Mouse (Mus musculus): Measurements from ENCODE around the gene Ddx31.

DNA sequence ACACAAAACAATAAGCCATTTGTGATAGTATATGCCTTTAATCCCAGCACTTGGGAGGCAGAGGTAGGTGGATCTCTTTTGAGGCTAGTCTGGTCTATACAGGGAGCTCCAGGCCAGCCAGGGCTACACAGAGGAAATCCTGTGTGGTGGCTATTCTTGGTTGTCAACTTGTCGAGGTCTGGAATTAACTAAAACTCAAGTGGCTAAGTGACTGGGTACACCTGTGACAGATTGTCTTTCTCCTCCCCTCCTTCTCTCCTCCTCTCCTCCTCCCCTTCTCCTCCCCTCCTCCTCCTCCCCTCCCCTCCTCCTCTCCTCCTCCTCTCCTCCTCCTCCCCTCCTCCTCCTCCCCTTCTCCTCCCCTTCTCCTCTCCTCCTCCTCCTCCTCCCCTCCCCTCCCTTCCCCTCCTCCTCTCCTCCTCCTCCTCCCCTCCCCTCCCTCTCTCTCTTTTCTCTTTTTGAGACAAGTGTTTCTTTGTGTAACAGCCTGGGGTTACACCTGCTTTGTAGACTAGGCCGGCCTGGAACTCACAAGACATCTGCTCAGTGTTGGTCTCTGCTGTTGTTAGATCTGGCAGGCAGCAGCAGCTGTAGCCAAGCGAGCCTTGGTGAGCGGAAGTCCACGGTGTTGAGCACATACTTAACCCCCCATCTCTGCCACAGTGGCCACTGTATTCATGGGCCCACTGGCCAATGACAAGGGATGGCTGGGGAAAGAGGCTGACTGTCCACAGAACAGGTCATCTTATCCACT lies 29.8 kb upstream of the Ddx31 start:
- TF ChIP-seq USF2 (IDR thresholded peaks at IDR 0.05; ENCODE audit: borderline replicate concordance in 1 of 2, insufficient read depth in 1 of 2, low read depth in 1 of 2, low read length in 2 of 2) = no peak
- no peak for TF ChIP-seq GATA1 (IDR thresholded peaks at IDR 0.05; ENCODE audit: low read depth, low read length)
- no peak for TF ChIP-seq E2F4 (IDR thresholded peaks at IDR 0.05; ENCODE audit: borderline replicate concordance, low read depth, low read length)
- TF ChIP-seq MEF2A (IDR thresholded peaks at IDR 0.05; ENCODE audit: extremely low read depth, insufficient replicate concordance, low read depth, low read length, poor library complexity, severe bottlenecking) = no peak
- no peak for TF ChIP-seq KAT2A (conservative IDR thresholded peaks at IDR 0.05; ENCODE audit: low read depth, low read length)
- no peak for TF ChIP-seq POLR2A (IDR thresholded peaks at IDR 0.05; ENCODE audit: control insufficient read depth in 1 of 2, insufficient read depth in 1 of 2, low read depth in 1 of 2, low read length in 2 of 2, poor library complexity in 1 of 2)
- TF ChIP-seq CHD1 (IDR thresholded peaks at IDR 0.05; ENCODE audit: low read depth, low read length) = no peak
- TF ChIP-seq CTCF (IDR thresholded peaks at IDR 0.05 in 2 of 3, conservative IDR thresholded peaks at IDR 0.05 in 1 of 3; ENCODE audit: control insufficient read depth in 1 of 3, insufficient read depth in 1 of 3, low read depth in 2 of 3, low read length in 3 of 3, poor library complexity in 1 of 3, severe bottlenecking in 1 of 3) = no peak
- no peak for TF ChIP-seq SMC3 (IDR thresholded peaks at IDR 0.05; ENCODE audit: low read depth, low read length)
- no peak for TF ChIP-seq ZNF384 (IDR thresholded peaks at IDR 0.05; ENCODE audit: low read depth, low read length)
- no peak for TF ChIP-seq RCOR1 (IDR thresholded peaks at IDR 0.05; ENCODE audit: low read depth, low read length)
- no peak for TF ChIP-seq MYB (IDR thresholded peaks at IDR 0.05; ENCODE audit: low read depth, low read length)
- no peak for TF ChIP-seq MAFK (IDR thresholded peaks at IDR 0.05; ENCODE audit: borderline replicate concordance, low read depth, low read length)
- no peak for TF ChIP-seq CHD2 (IDR thresholded peaks at IDR 0.05; ENCODE audit: low read length)

Measured in MEL (cell line).